Mouse (Mus musculus) urinary bladder, postnatal 14 days (tissue): ENCODE data around the gene Ror1.
A peak's percentile ranks its signal among the peaks of the same experiment; 100 is the strongest.

Experiments used
- DNase-seq: peaks from one replicate; pipeline ENCODE4 v3.0.0; 2021; ENCODE audit warnings: low spot score

Ror1 gene

GRCm38 (mm10) chr4:100311775-100312537 lies 216.4 kb downstream of the Ror1 start:
- peak; percentile 39 for DNase-seq

- no peak for DNase-seq
These were observed 219.5 kb downstream of the Ror1 start for GRCm38 (mm10) chr4:100315066-100315465.

- peak; percentile 41 for DNase-seq
These were observed 226.2 kb downstream of the Ror1 start for GRCm38 (mm10) chr4:100321758-100322157.

DNA sequence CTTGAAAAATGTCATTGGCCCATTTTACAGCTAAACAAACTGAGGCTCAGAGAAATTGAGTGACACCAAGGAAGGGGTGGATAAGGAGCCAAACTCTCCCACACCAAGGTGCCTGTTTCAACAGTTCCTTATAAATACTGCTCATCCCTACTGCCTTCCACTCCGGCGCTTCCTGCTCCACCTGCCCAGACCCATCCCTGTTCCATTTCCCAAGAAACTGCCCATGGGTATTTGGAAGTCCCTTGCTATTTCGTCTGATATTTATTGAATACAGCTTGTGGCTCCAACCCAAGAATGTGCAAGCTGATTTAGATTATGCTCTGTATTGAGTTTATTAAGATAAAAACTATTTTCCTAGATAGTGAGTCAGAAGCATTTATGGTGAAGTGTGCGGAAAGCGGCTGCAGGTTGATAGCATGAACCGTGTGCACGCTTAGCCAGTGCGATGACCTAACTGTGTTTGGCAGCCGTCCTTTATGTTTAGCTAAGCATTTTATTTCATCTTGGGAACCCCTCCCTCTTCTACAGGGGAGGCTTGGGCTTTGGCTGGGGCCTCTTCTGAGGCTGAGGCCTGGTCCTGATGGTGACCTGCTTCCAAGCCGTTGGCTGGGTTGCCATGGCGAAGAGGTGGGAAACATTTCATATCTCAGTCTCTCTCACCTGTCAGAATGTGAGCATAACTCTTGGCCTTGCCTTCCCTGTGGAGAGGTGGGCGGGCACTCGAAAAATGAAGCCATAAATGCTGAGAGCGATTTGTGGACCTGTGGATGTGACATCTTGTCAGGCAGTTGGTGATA lies 229.3 kb downstream of the Ror1 start:
- peak; percentile 23 for DNase-seq

DNA sequence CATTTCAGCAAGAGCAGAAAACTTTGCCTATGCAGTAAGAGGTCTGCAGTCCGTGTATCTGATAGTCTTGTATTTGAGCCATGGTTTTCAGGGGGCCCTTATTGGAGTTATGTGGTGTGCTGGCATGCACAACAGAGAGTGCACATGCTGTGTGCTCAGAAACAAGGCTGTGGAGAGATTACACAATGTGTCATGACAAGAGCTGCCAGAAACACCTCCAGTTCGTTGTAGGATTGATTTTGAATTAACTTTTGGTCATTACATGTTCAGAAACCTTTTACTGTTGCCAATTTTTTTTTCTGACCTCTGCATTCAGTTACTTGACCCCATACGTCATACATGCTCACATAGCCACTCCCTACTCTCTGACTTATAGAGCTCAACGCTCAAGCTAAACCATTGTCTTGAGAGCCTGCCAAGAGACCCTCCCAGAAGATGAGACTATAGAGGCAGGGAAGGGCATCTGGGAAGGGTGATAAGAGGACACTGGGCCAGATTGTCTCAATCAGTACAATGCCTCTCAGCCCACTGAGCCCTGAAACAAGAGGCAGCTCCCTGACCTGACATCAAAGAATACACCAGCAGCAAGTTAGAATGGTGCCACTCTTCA lies 232.9 kb downstream of the Ror1 start:
- DNase-seq: no peak

DNA sequence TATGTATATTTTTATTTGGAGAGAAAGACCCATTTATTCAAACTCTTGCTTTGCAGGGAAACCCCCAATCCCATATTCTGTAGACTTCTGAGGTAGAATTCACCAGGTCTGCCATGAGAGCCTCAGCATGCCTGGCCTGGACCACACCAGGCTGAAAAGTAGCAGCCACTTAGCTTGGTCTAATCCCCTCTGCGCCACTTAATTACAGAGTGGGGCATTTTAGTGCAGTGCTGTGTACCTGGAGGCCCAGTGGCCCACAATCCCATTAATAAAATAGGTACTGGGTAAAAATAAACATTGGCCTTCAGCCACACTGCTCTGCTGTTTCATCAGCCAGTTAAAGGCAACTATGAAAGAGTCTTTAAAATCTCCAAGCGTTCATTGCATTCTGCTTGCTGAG lies 239.6 kb downstream of the Ror1 start:
- DNase-seq: no peak

DNA sequence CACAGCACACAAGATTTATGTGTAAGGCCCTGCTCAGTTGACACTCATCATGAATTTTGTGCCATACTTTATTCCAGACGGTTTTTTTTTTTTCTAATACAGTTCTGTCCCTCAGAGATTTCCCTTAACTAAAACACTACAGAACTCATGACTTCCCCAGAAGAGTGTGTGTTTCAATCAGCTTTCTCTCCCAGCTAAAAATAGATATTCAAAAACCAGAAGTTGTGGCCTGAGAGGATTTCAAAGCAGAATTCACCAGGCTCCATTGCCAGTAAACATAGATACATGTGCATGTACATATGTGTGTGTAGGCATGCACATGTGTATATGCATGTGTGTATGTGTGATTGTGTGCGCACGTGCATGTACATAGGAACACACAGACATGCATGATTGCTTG lies 252.2 kb downstream of the Ror1 start:
- DNase-seq: no peak

DNA sequence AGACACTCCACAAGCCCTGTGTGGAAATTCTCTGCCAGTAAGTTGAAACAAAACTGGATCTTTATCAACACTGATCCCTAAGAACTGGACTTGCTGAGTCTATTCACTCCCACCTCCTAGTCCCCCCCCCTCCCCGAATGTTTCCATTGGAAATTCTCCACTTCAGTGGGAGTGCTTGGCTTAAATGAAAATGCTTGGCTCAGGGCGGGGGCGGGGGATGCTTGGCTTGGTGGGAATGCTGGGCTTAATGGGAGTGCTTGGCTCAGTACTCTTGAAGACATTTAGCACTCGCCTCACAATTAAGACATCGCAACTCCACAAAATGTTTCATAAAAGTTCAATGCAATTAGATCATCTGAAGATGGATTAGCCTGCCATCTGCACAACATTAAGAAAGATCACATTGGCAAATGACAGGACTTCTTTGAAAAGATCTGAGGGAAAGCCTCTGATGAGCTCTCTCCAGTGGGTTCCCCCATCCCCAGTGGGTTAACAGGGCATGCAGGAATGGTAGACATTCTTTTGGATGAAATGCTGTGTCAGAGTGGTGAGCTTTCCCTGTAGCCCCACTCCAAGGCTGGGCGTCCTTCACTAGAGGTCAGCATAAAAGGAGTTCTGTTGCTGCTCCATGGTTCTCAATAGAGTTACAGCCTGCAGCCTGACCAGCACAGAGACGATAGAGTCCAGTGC lies 254.7 kb downstream of the Ror1 start:
- no peak for DNase-seq

DNA sequence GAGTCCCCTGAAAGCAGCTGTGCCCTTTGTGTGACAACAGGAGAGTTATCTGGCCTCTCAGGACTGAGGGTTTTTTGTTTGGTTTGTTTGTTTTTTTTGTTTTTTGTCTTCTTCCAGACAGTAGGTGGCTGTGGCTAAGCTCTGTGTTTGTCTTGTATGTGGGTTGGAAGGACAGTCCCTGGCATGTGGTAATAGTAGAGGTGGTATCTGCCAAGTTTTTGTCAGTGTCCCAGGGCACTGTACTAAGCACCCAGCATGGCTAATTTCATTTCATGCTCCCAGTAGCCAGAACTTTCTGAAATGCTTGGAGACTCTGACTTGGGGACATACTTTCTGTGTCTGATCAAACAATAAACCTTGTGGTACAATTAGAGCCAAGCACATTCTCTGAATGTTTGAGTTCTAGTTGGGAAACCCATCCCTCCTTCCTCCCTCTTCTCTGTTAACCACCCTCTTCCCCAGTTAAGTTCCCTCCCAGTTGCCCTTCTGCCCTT lies 256.3 kb downstream of the Ror1 start:
- no peak for DNase-seq

GRCm38 (mm10) chr4:100355566-100355965 lies 260.0 kb downstream of the Ror1 start:
- no peak for DNase-seq

DNA sequence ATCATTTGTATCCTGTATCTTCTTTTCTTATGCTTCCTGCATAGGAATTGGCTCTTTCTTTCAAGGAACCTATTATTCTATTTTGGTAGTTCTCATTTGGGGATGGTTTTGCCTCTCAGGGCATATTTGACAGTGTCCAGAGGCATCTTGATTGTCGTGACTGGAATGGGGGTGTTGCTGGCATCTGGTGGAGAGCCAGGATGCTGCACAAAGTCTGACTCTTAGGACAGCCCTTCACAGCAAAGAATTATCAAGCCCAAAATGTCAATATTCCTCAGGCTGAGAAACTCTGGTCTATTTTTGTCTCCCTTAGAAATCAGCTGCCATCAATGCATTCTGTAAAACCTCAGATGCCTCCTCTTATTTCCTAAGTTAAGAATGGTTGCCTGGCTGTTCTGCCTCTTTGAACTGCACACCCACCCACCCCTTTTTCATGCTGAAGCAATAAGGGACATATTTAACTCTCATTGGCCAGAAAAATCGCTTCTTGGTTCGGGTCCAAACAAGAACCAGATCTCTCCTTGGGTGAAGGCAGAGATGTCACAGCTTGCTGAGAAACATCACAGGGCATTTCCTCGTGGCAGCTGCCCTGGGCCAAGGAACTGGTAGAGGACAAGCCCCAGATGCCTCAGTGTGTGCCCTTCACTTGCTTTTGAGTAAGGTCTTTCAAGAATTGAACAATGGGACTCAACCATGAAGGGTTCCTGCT lies 262.4 kb downstream of the Ror1 start:
- DNase-seq: no peak

DNA sequence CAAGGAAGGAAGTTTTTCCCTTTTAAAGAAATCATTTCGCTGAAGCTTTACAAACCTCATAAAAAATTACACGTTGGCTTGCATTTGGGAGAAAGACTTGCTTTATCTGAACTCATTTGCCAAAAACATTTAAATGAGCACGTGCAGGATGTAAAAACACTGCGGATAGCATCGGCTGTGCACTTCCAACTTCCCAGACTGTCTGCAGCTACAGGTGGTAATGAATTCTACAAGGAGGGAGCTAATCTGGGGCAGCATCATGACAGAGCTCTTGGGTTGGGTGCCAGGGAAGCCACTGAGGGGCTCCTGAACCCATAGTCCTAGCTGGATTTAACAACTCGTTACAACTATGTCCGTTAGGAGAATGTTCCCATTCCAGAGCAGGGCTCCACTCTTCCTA lies 268.1 kb downstream of the Ror1 start:
- no peak for DNase-seq

GRCm38 (mm10) chr4:100368691-100369090 lies 273.1 kb downstream of the Ror1 start:
- DNase-seq: no peak

DNA sequence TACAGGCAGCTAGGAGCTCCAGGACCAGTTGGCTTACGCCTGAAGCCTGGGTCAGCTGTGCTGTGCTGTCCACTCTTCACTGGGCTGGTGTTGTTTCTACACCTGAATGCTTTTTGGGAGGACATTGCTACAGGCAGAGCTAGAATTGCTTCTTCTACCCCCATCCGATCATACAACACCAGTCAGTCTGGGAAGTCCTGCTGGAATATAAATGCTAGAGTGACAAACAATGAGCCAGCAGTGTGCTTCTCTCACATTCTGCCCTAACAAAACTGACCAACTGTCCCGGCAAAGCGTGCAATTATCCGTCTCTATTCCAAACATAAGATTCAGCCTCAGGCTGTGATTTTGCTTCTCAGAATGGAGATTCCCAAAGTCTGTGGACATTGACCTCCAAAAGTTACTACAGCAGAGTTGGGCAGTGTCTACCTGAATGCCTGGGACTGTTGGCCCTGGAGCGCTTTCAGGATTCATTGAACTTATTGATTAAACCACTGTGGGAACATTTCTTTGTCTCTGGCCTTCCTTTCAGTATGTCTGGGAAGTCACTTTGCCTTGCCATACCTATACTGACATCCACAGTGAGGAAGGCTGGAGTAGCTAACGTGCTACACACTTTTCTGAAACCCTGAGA lies 274.1 kb downstream of the Ror1 start:
- DNase-seq: no peak

GRCm38 (mm10) chr4:100372806-100373205 lies 277.2 kb downstream of the Ror1 start:
- DNase-seq: no peak

DNA sequence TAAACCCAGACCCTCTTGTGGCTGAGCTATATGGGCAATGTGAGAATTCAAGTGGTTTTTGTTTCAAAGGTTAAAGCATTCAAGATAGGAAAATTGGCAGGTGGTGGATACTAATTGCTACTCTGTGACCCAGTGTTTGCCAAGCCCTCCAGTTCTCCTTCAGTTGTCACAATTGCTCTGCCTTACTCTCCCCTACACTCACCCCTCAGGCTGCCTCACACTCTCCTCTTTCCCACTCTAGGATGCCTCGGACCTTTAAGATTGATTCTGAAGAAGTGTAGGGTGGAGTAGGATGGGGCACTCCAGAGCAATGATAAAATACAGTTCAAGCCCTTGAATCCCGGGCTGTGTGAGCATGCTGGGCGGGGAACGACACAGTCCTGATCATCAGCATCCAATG lies 278.2 kb downstream of the Ror1 start:
- no peak for DNase-seq

- no peak for DNase-seq
These were observed 279.7 kb downstream of the Ror1 start for GRCm38 (mm10) chr4:100375286-100375685.

DNA sequence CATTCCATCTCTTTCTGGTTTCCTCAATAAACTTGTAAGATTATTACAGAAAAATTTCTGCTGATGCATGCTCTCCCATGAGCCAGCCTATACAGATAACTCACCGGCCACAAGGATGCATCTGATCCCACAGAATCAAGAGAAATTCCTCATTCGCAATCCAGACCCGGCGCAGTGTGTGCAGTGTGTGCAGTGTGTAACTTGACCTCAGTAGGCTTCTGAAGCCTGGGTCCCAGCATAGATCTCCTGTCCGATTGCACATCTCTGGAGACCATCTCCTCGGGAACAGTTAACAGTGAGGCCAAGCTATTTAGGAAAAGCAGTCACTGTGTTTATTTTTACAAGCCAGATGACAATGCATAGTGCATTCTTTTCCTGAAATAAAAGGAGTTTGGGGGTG lies 280.6 kb downstream of the Ror1 start:
- no peak for DNase-seq

DNA sequence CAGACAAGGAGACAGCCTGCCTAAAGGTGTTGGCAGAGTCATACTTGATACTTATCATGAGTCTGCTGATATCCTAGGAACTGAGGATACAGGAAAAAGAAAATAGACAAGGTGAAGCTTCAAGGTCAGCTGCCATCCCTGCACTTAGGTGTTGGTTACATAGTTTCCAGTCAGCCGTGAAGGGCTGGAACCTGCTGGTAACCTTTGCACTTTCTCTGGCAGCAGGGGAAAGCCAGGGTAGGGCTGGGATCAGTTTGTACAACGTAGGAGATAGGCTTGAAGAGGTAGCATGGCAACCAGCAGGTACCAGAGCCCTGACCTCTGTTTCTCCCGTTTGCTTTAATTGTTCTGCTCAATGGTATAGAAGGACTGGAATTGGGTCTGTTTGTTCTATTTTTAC lies 281.6 kb downstream of the Ror1 start:
- no peak for DNase-seq

- no peak for DNase-seq
These were observed 282.4 kb downstream of the Ror1 start for GRCm38 (mm10) chr4:100377996-100378395.

DNA sequence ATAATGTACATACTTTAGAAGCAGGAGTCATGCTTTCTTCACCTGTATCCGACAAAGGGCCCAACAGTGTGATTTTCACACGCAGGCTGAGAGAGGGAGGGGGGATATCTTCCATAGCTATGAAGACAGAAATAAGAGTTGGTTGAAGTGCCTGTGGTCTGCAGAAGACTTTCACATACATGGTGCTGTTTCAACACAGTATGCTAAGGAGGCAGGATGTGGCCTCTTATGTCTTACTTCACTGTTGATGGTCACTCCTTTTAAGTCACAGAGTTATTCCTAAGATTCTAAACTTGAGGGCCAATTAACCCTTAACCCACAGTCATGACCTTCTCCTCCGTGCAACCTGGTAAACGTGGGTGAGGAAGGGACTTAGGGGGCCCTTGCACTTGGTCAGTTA lies 286.2 kb downstream of the Ror1 start:
- DNase-seq: no peak
